Mouse (Mus musculus): ENCODE measurements at regions not wholly inside any gene's neighbourhood (a gene's known extent, or its start where the extent isn't known, plus 50 kb on each side); places are given as distances from the start of the nearest gene placed in this dataset. TPM values are rescaled to one million over a fixed set of nuclear protein-coding genes. Genes with fewer than 3 reads are reported as not detected.

GRCm38 (mm10) chrX:12839406-12840159, 77.7 kb upstream of the Med14 start:
- DNase-seq (ENCODE audit: low spot score in 2 of 2) = no peak

GRCm38 (mm10) chrX:12837821-12838220, 75.9 kb upstream of the Med14 start:
- no peak for DNase-seq (ENCODE audit: low spot score in 2 of 2)

- DNase-seq (ENCODE audit: low spot score in 2 of 2) = no peak
These were observed 72.8 kb upstream of the Med14 start for GRCm38 (mm10) chrX:12834681-12835080.

- DNase-seq (ENCODE audit: low spot score in 2 of 2) = no peak
These were observed 70.8 kb upstream of the Med14 start for GRCm38 (mm10) chrX:12832709-12833108.

GRCm38 (mm10) chrX:12829165-12829564, 67.3 kb upstream of the Med14 start:
- no peak for DNase-seq (ENCODE audit: low spot score in 2 of 2)

- no peak for DNase-seq (ENCODE audit: low spot score in 2 of 2)
These were observed 65.5 kb upstream of the Med14 start for GRCm38 (mm10) chrX:12827299-12827872.

GRCm38 (mm10) chrX:12826646-12827045, 64.8 kb upstream of the Med14 start:
- DNase-seq (ENCODE audit: low spot score in 2 of 2) = no peak

- DNase-seq (ENCODE audit: low spot score in 2 of 2) = no peak
These were observed 63.4 kb upstream of the Med14 start for GRCm38 (mm10) chrX:12825262-12825661.

GRCm38 (mm10) chrX:12824497-12824896, 62.6 kb upstream of the Med14 start:
- no peak for DNase-seq (ENCODE audit: low spot score in 2 of 2)

GRCm38 (mm10) chrX:12822777-12823176, 60.9 kb upstream of the Med14 start:
- DNase-seq (ENCODE audit: low spot score in 2 of 2) = no peak

- DNase-seq (ENCODE audit: low spot score in 2 of 2) = no peak
These were observed 51.3 kb upstream of the Med14 start for GRCm38 (mm10) chrX:12813083-12813660.

Small RNAs in the stretch of these regions (microRNA-seq; reads per million reads assigned to microRNA genes)
- not detected for gene Gm25063
